In the genomic region with DNA sequence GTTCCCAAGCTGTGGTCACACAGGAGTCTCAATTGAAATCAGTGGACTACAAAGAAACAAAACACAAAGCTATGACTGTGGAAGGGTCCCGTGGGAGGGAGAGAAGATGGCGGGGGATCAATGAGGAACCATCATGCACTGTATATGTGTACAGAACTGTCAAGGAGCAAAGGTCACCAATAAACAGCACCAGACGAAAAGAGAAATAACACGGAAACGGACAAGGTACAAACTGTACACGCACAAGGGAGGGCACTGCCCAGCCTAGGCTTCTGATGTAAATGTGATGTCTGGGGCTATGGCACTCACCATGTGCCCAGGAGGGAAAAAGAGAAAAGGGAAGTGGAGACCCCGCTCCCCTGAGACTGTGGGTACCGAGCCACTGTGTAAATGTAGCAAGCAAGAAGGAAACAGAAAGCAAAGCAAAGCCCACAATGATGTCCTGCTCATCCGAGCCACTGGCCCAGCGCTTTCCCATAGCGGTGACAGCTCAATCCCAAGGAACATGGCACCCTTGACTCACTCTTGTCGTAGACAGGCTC, we compare ENCODE assay signal across 32 mouse cellular contexts. TPM values are rescaled to one million over a fixed set of nuclear protein-coding genes. Genes with fewer than 3 reads are reported as not detected.
DNase-seq lines count a peak whose midpoint lies in the region; ATAC-seq and TF ChIP-seq lines count a peak whose summit lies in the region.
"Had no signal": no experiment of that assay in that cellular context is flagged by ENCODE, and none has a peak within 500 bp of the region (broad histone marks: within the 10 kb centered on the region; RNA-seq: fewer than 3 reads in every experiment).

No protein-coding gene starts in this region.

- TF ChIP-seq POLR2A in small intestine, adult 2 months (IDR thresholded peaks at IDR 0.05; ENCODE audit: low read depth, low read length): no peak

- no peaks in the 10 kb centered on the region for H3K9me3 ChIP-seq in G1E (replicated peaks)
- no peaks in the 10 kb centered on the region for H3K9me3 ChIP-seq in intestine, embryonic 15.5 days
- H3K9me3 ChIP-seq: embryonic facial prominence, embryonic 12.5 days; forebrain, embryonic 15.5 days; heart, embryonic 12.5 days; hindbrain, embryonic 15.5 days; liver, embryonic 15.5 days; lung, embryonic 15.5 days; megakaryocyte, embryonic 14.5 days; midbrain, embryonic 12.5 days; neural tube, embryonic 12.5 days; stomach, embryonic 15.5 days had no signal

- H3K36me3 ChIP-seq in G1E (replicated peaks): no peaks in the 10 kb centered on the region
- 0 out of 2 replicates have a peak, but pooled peaks cover 5% of the 10 kb centered on the region for H3K36me3 ChIP-seq in intestine, embryonic 15.5 days
- H3K36me3 ChIP-seq in small intestine, adult 2 months (ENCODE audit: control insufficient read depth, insufficient read depth, low read length): peaks cover 72% of the 10 kb centered on the region
- H3K36me3 ChIP-seq in splenic B cell, adult 2 months (ENCODE audit: control insufficient read depth, insufficient read depth, low read length, poor library complexity, severe bottlenecking): peaks cover 36% of the 10 kb centered on the region
- H3K36me3 ChIP-seq: embryonic facial prominence, embryonic 12.5 days; forebrain, embryonic 15.5 days; hindbrain, embryonic 15.5 days; lung, embryonic 15.5 days; midbrain, embryonic 12.5 days; neural tube, embryonic 12.5 days had no signal

- no peak for DNase-seq in G1E (ENCODE audit: low spot score)
- peak; percentile 82 for DNase-seq in splenic B cell, adult 2 months (ENCODE audit: low read depth, low spot score)
- no peak for DNase-seq in lung, postnatal 25 days (ENCODE audit: low spot score)
- DNase-seq in adrenal gland, postnatal 10 days: no peak
- no peak for DNase-seq in adrenal gland, adult (ENCODE audit: inconsistent age in 2 of 2, low spot score in 1 of 2)
- DNase-seq: adrenal gland, adult 2 months; cerebellum, adult 9-10 months; cerebellum, postnatal 36 days; embryo, embryonic 11 days; gastrocnemius, postnatal 36 days; heart, adult 2 months; kidney, adult 8-10 months; layer of hippocampus, adult 9-11 months; liver; lung, postnatal 36 days; thymus, postnatal 25 days had no signal

- peaks cover 14% of the 10 kb centered on the region; the same call in 1 of the 2 replicates for H3K27me3 ChIP-seq in G1E (ENCODE audit: insufficient read depth, low read length)
- no peaks in the 10 kb centered on the region for H3K27me3 ChIP-seq in intestine, embryonic 15.5 days (replicated peaks)
- H3K27me3 ChIP-seq in small intestine, adult 2 months (ENCODE audit: control insufficient read depth, insufficient read depth, low read length): no peaks in the 10 kb centered on the region
- H3K27me3 ChIP-seq in splenic B cell, adult 2 months (ENCODE audit: control insufficient read depth, insufficient read depth, low read length, poor library complexity, severe bottlenecking): no peaks in the 10 kb centered on the region
- H3K27me3 ChIP-seq: hindbrain, embryonic 15.5 days; stomach, embryonic 15.5 days had no signal

- H3K4me3 ChIP-seq in G1E (ENCODE audit: low read depth, low read length): peak overlapping the region; percentile 9; the same call in 1 of the 2 replicates
- H3K4me3 ChIP-seq in intestine, embryonic 15.5 days (replicated peaks): no peak overlapping the region
- H3K4me3 ChIP-seq in small intestine, adult 2 months (ENCODE audit: low read depth, low read length): no peak overlapping the region
- H3K4me3 ChIP-seq: embryonic facial prominence, embryonic 12.5 days; forebrain, embryonic 15.5 days; heart, adult 2 months; heart, embryonic 12.5 days; hindbrain, embryonic 15.5 days; liver, embryonic 15.5 days; lung, embryonic 15.5 days; megakaryocyte, embryonic 14.5 days; midbrain, embryonic 12.5 days; myocyte; neural tube, embryonic 12.5 days; stomach, embryonic 15.5 days had no signal

- H3K9ac ChIP-seq in intestine, embryonic 15.5 days: no peak overlapping the region
- H3K9ac ChIP-seq: embryonic facial prominence, embryonic 12.5 days; forebrain, embryonic 15.5 days; heart, embryonic 12.5 days; hindbrain, embryonic 15.5 days; liver, embryonic 15.5 days; lung, embryonic 15.5 days; midbrain, embryonic 12.5 days; neural tube, embryonic 12.5 days; stomach, embryonic 15.5 days had no signal

- no peak overlapping the region for H3K4me2 ChIP-seq in intestine, embryonic 15.5 days (replicated peaks)
- H3K4me2 ChIP-seq: embryonic facial prominence, embryonic 12.5 days; forebrain, embryonic 15.5 days; heart, embryonic 12.5 days; hindbrain, embryonic 15.5 days; liver, embryonic 15.5 days; lung, embryonic 15.5 days; midbrain, embryonic 12.5 days; neural tube, embryonic 12.5 days; stomach, embryonic 15.5 days had no signal

- 76% methylated on average over 12 of the region's 12 CpGs for WGBS in intestine, embryonic 15.5 days
- WGBS in small intestine, adult 2 months: 43% methylated on average over 12 of the region's 12 CpGs

- no peak for ATAC-seq in G1E (ENCODE audit: extremely low read depth, insufficient number of reproducible peaks, low FRiP score, poor library complexity, severe bottlenecking)
- ATAC-seq in intestine, embryonic 15.5 days: peak; percentile 49
- ATAC-seq: forebrain, embryonic 15.5 days; inflammation-experienced regulatory T-cells, adult 6 months had no signal

- no peak for TF ChIP-seq CTCF in G1E (IDR thresholded peaks at IDR 0.05; ENCODE audit: low read depth, low read length)
- TF ChIP-seq CTCF in small intestine, adult 2 months (IDR thresholded peaks at IDR 0.05; ENCODE audit: extremely low read depth, insufficient read length, insufficient replicate concordance, low read depth, low read length): no peak

- H3K4me1 ChIP-seq in G1E (ENCODE audit: insufficient read depth, low read depth, low read length): peaks cover 8% of the 10 kb centered on the region; the same call in 1 of the 2 replicates
- 0 out of 2 replicates have a peak, but pooled peaks cover 4% of the 10 kb centered on the region for H3K4me1 ChIP-seq in intestine, embryonic 15.5 days (replicated peaks)
- peaks cover 25% of the 10 kb centered on the region for H3K4me1 ChIP-seq in small intestine, adult 2 months (ENCODE audit: control insufficient read depth, insufficient read depth, insufficient read length, low read length)

- no peak overlapping the region for H3K27ac ChIP-seq in intestine, embryonic 15.5 days
- H3K27ac ChIP-seq in small intestine, adult 2 months (ENCODE audit: insufficient read depth, low read depth, low read length): peak overlapping the region; percentile 91
- H3K27ac ChIP-seq: embryonic facial prominence, embryonic 12.5 days; forebrain, embryonic 15.5 days; heart, adult 2 months; hindbrain, embryonic 15.5 days; kidney, postnatal 0 days; liver, embryonic 15.5 days; lung, embryonic 15.5 days; midbrain, embryonic 12.5 days; neural tube, embryonic 12.5 days; stomach, embryonic 15.5 days had no signal

RNA-seq across cellular contexts. Expression of a gene that starts 10.8 kb away (rescaled TPM):
- total RNA-seq in G1E (2014; fragmentation: Nextera tagmentation) (25.8 and 41.4 TPM in 2 replicates), G1E (2017) (34.2 and 35.1 TPM in 2 replicates)
- polyA plus RNA-seq in G1E (2012): 153 and 172 TPM in 2 replicates
- polyA plus RNA-seq in intestine, embryonic 15.5 days (2015; fragmentation: Nextera tagmentation; extraction: Ambion mirVana): 34.2 and 38.3 TPM in 2 replicates
- polyA plus RNA-seq in small intestine, adult 2 months (2012; rRNA removed): 91.6 and 184 TPM in 2 replicates
- 10 to 100 TPM; 29.6 to 58.3 TPM for total RNA-seq in adrenal gland, postnatal 10 days (2021)

RNA-seq across cellular contexts. Expression of a gene that starts 14.1 kb away (rescaled TPM):
- 1.5 and 1.9 TPM in 2 replicates for total RNA-seq in G1E (2014; fragmentation: Nextera tagmentation)
- 1.5 and 2.0 TPM in 2 replicates for total RNA-seq in G1E (2017)
- polyA plus RNA-seq in G1E (2012): 1.1 and 1.2 TPM in 2 replicates
- 8.0 and 8.6 TPM in 2 replicates for polyA plus RNA-seq in intestine, embryonic 15.5 days (2015; fragmentation: Nextera tagmentation; extraction: Ambion mirVana)
- 47.2 and 144 TPM in 2 replicates for polyA plus RNA-seq in small intestine, adult 2 months (2012; rRNA removed)
- total RNA-seq in adrenal gland, postnatal 10 days (2021): 10 to 100 TPM; 18.8 to 21.6 TPM

RNA-seq across cellular contexts. Expression of a gene that starts 37.7 kb away (rescaled TPM):
- 50.8 and 51.2 TPM in 2 replicates for total RNA-seq in G1E (2014; fragmentation: Nextera tagmentation)
- total RNA-seq in G1E (2017): 25.8 and 31.3 TPM in 2 replicates
- 52.7 and 55.4 TPM in 2 replicates for polyA plus RNA-seq in G1E (2012)
- 131 and 140 TPM in 2 replicates for polyA plus RNA-seq in intestine, embryonic 15.5 days (2015; fragmentation: Nextera tagmentation; extraction: Ambion mirVana)
- 85.5 and 146 TPM in 2 replicates for polyA plus RNA-seq in small intestine, adult 2 months (2012; rRNA removed)
- 10 to 100 TPM; 54.7 to 56.2 TPM for total RNA-seq in adrenal gland, postnatal 10 days (2021)

RNA-seq across cellular contexts. Expression of a gene that starts 38.0 kb away (rescaled TPM):
- total RNA-seq in G1E (2014; fragmentation: Nextera tagmentation) (0.53 and 0.97 TPM in 2 replicates), G1E (2017) (0.81 and 0.82 TPM in 2 replicates)
- polyA plus RNA-seq in G1E (2012): 3.4 TPM in 2 replicates
- polyA plus RNA-seq in intestine, embryonic 15.5 days (2015; fragmentation: Nextera tagmentation; extraction: Ambion mirVana): 0.63 and 0.95 TPM in 2 replicates
- 3.0 and 3.7 TPM in 2 replicates for polyA plus RNA-seq in small intestine, adult 2 months (2012; rRNA removed)
- total RNA-seq in adrenal gland, postnatal 10 days (2021): under 1 TPM; 0.55 to 0.60 TPM
- polyA plus RNA-seq: midbrain, postnatal 0 days had no signal

RNA-seq across cellular contexts. Expression of a gene that starts 49.7 kb away (rescaled TPM):
- total RNA-seq in G1E (2014; fragmentation: Nextera tagmentation) (70.0 and 75.5 TPM in 2 replicates), G1E (2017) (26.0 and 28.6 TPM in 2 replicates)
- polyA plus RNA-seq in G1E (2012): 74.8 and 93.4 TPM in 2 replicates
- 77.2 and 85.6 TPM in 2 replicates for polyA plus RNA-seq in intestine, embryonic 15.5 days (2015; fragmentation: Nextera tagmentation; extraction: Ambion mirVana)
- 70.5 and 141 TPM in 2 replicates for polyA plus RNA-seq in small intestine, adult 2 months (2012; rRNA removed)
- total RNA-seq in adrenal gland, postnatal 10 days (2021): 100 to 1,000 TPM; 108 to 117 TPM
